Mouse (Mus musculus): ENCODE measurements around the gene Hmga2. TPM values are rescaled to one million over a fixed set of nuclear protein-coding genes. Genes with fewer than 3 reads are reported as not detected.
"Not testable (repeated sequence)": the region's sequence is repeated elsewhere in the genome, so short reads cannot be mapped to it uniquely, and the experiment has no call there.

Gene Hmga2
- polyA plus RNA-seq, 1 experiment, result 0.05 TPM

GRCm38 (mm10) chr10:120344558-120345318 is 131.5 kb downstream of the Hmga2 start:
- DNase-seq (ENCODE audit: low read depth), result no peak

DNA sequence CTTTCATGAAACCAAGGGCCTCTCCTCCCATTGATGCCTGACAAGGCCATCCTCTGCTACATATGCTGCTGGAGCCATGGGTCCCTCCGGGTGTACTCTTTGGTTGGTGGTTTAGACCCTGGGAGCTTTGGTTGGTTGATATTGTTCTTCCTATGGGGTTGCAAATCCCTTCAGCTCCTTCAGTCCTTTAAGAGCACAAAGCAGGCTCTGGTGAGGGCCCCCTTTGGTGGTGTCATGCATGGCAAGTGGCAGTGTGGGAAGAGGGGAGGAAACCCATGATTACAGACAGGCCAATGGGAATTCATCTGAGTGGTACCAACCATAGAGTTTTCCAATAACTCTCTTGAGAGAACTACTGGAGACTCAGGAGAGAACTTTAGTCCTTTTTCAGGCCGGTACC is 136.4 kb downstream of the Hmga2 start:
- DNase-seq (ENCODE audit: low read depth), result not testable (repeated sequence)

- no peak for DNase-seq (ENCODE audit: low read depth)
Observed at GRCm38 (mm10) chr10:120339324-120339723, 136.9 kb downstream of the Hmga2 start.

DNA sequence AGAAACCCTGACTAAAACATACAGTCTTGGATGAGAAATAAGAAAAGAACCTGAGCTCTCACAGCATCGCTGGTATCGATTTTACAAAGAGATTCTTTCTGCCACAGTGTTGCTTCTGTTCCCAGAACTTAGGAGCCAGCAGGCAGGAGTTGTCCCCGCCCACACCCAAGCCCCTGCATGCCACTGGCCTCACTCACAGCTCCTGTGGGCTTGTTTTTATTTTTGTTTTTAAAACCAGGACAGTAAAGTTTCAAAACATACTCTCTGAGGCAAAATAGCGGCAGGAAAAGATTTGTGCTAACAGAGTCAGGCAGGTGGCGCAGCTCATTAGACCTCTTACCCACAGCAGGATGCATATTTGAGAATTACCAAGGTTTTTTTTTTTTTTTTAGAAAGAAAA is 137.4 kb downstream of the Hmga2 start:
- DNase-seq (ENCODE audit: low read depth), result no peak

- not testable (repeated sequence) for DNase-seq (ENCODE audit: low read depth)
Observed at GRCm38 (mm10) chr10:120338431-120338830, 137.8 kb downstream of the Hmga2 start.

GRCm38 (mm10) chr10:120327946-120328345 is 148.3 kb downstream of the Hmga2 start:
- DNase-seq (ENCODE audit: low read depth), result no peak

DNA sequence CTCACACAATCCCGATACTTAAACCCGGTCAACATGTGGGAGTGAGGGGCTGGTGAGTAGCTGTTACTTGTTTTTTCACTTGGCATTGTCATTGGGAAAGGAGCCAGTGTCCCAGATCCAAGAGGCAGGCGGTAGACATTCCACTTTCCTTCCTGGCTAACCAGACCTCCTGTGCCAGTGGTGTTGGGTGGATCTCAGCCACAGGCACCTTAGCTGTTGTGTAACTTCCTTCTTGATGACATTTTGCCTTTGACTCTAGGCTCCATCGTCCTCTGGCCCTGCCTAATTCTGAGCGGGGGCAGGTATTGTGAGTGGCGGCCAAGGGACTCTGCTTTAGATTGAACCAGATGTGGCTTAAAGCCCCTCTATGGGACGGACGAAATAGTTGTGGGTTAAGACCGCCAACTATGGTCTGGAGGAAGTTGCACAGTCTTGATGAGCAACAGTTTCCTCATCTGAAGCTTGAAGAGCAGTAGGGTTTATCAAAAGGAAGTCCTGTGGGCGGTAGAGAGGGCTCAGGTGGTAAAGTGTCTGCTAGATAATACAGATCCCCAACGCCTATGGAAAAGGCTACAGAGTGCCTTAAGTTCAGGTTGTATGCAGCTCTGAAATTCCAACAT is 152.6 kb downstream of the Hmga2 start:
- DNase-seq (ENCODE audit: low read depth), result no peak

DNA sequence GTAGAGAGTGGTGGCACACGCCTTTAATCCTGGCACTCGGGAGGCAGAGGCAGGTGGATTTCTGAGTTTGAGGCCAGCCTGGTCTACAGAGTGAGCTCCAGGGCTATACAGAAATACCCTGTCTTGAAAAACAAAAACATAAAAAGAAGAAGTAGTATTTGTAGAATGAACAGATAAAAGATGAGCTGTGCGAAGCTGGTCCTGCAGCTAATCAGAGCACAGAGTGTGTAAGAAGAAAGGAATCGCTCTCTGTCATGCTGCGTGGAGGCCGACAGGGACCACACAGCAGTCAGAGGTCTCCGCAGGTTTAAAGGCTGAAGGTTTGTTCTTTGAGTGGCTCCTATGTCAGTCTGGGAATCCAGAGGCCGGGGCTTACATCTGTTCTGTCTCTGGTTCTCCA is 153.5 kb downstream of the Hmga2 start:
- DNase-seq (ENCODE audit: low read depth), result no peak

DNA sequence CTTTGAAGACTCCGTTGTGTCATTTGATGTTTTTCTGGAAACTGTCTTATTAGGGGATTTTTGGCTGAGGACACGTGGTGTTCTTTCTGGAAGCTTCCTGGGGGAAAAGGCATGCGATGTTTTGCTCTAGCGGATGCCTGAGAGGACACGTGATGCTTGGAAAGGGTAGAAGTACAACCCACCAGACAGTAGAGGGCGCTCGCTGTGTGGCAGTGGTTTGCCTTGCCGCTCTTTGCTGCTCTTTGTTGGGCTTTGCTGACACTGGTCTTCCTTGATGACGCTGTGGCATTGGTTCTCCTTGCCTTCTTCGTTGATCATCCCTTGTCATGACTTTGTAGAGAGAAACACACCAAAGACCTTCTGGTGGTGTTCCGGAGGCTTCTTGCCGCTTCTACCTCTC is 156.7 kb downstream of the Hmga2 start:
- no peak for DNase-seq (ENCODE audit: low read depth)

Other genes starting within 250 kb of the Hmga2 start
- gene Llph, start 249.4 kb downstream of the Hmga2 start, polyA plus RNA-seq (2012; rRNA removed), result 6.7 and 9.9 TPM in 2 replicates

All from gonadal fat pad, adult 2 months (tissue).